ENCODE assay signal across 20 mouse cellular contexts in genomic region chr10:119319953-119320352, GRCm38 (mm10).
"Had no signal": no experiment of that assay in that cellular context is flagged by ENCODE, and none has a peak within 500 bp of the region (broad histone marks: within the 10 kb centered on the region; RNA-seq: fewer than 3 reads in every experiment).

No protein-coding gene starts in this region.

- H3K27ac ChIP-seq: liver, embryonic 14.5 days; macrophage; midbrain, embryonic 13.5 days; midbrain, embryonic 15.5 days; neural tube, embryonic 12.5 days; stomach, embryonic 15.5 days; stomach, postnatal 0 days had no signal

- DNase-seq: lung, adult 18-20 months; lung, embryonic 14.5 days; lung, postnatal 10 days; retina, postnatal 1 day; right cerebral cortex, adult 18-20 months; right cerebral cortex, postnatal 25 days; right cerebral cortex, postnatal 4 days; spleen, adult 18-20 months; thymus, adult 18-20 months; thymus, postnatal 14 days; thymus, postnatal 36 days had no signal

- H3K4me3 ChIP-seq: megakaryocyte, embryonic 14.5 days; midbrain, embryonic 13.5 days; midbrain, embryonic 15.5 days; neural tube, embryonic 12.5 days; stomach, embryonic 15.5 days had no signal

- H3K4me1 ChIP-seq: megakaryocyte, embryonic 14.5 days; midbrain, embryonic 13.5 days; midbrain, embryonic 15.5 days; neural tube, embryonic 12.5 days; stomach, embryonic 15.5 days had no signal

- H3K4me2 ChIP-seq: lung, embryonic 14.5 days; midbrain, embryonic 11.5 days; midbrain, embryonic 13.5 days; midbrain, embryonic 15.5 days; neural tube, embryonic 12.5 days; stomach, embryonic 15.5 days had no signal

- H3K9ac ChIP-seq: liver, embryonic 14.5 days; lung, embryonic 14.5 days; midbrain, embryonic 13.5 days; midbrain, embryonic 15.5 days; neural tube, embryonic 12.5 days; stomach, embryonic 15.5 days had no signal

- H3K27me3 ChIP-seq: megakaryocyte, embryonic 14.5 days; midbrain, embryonic 13.5 days; midbrain, embryonic 15.5 days; neural tube, embryonic 12.5 days; stomach, embryonic 15.5 days had no signal

- H3K9me3 ChIP-seq: midbrain, embryonic 13.5 days; midbrain, embryonic 15.5 days; neural tube, embryonic 12.5 days; stomach, embryonic 15.5 days had no signal

- H3K36me3 ChIP-seq: midbrain, embryonic 13.5 days; midbrain, embryonic 15.5 days; neural tube, embryonic 12.5 days; stomach, embryonic 15.5 days had no signal
